Mouse (Mus musculus) lung, embryonic 15.5 days (tissue): ENCODE measurements around the gene Dis3l. TPM values are rescaled to one million over a fixed set of nuclear protein-coding genes. Genes with fewer than 3 reads are reported as not detected.
"Not testable (repeated sequence)": the region's sequence is repeated elsewhere in the genome, so short reads cannot be mapped to it uniquely, and the experiment has no call there.

Experiments
- ATAC-seq: fragments of 200-750 bp; cut with Nextera tagmentation; 2 replicates; pipeline ENCODE4 v1.8.0; 2017; ENCODE audit warnings: moderate number of reproducible peaks, borderline replicate concordance; ENCODE audit not compliant: low FRiP score, low TSS enrichment; ENCODE audit errors: extremely low read depth
- H3K27ac ChIP-seq: fragments of 300-500 bp; sonication (generic); 2 replicates; pipeline ENCODE4 v1.5.1; 2015; ENCODE audit warnings: moderate library complexity, mild to moderate bottlenecking, inconsistent platforms
- H3K27me3 ChIP-seq: fragments of 300-500 bp; sonication (generic); 2 replicates; pipeline ENCODE4 v1.6.1; 2015; ENCODE audit warnings: inconsistent platforms
- H3K36me3 ChIP-seq: fragments of 300-500 bp; sonication (generic); 2 replicates; pipeline ENCODE4 v1.6.1; 2015; ENCODE audit warnings: inconsistent platforms
- H3K4me1 ChIP-seq: fragments of 300-500 bp; sonication (generic); 2 replicates; pipeline ENCODE4 v1.6.1; 2015; ENCODE audit warnings: inconsistent platforms
- H3K4me2 ChIP-seq: fragments of 300-500 bp; sonication (generic); 2 replicates; pipeline ENCODE4 v1.6.1; 2015; ENCODE audit warnings: inconsistent platforms, mild to moderate bottlenecking, moderate library complexity
- H3K4me3 ChIP-seq: fragments of 300-500 bp; sonication (generic); 2 replicates; pipeline ENCODE4 v1.5.1; 2015; ENCODE audit warnings: mild to moderate bottlenecking, inconsistent platforms
- H3K9ac ChIP-seq: fragments of 300-500 bp; sonication (generic); 2 replicates; pipeline ENCODE4 v1.6.1; 2015; ENCODE audit warnings: inconsistent platforms
- H3K9me3 ChIP-seq: fragments of 300-500 bp; sonication (generic); 2 replicates; pipeline ENCODE4 v1.6.1; 2016; ENCODE audit warnings: inconsistent platforms
- WGBS: fragments of 180-500 bp; shearing (Covaris S2); methylation state at CpG from one replicate; pipeline ENCODE4 v1.1.7; 2015; 5-methylcytosine and 5-hydroxymethylcytosine counted together
- polyA plus RNA-seq: library from polyadenylated mRNA; unstranded; fragments of >200 nt; fragmentation: Nextera tagmentation; extraction: Ambion mirVana; gene quantifications from 2 replicates; pipeline ENCODE4 v1.2.1, GENCODE M21; 2015

Dis3l gene
- polyA plus RNA-seq, 1 experiment from 2014 or later: 21.4 TPM

- Histone ChIP-seq H3K9me3 (no peaks in the 10 kb centered on the region), H3K4me2 (no peak overlapping the region), H3K9ac (no peak overlapping the region), H3K36me3 (peaks cover 44% of the 10 kb centered on the region), H3K4me3 (no peak overlapping the region), H3K27me3 (no peaks in the 10 kb centered on the region), H3K27ac (no peak overlapping the region), H3K4me1 (no peaks in the 10 kb centered on the region)
- no peak for ATAC-seq
- WGBS: 26% methylated on average over 1 of the region's 1 CpGs
Observed at GRCm38 (mm10) chr9:64312128-64312527, 29.0 kb downstream of the Dis3l start.

DNA sequence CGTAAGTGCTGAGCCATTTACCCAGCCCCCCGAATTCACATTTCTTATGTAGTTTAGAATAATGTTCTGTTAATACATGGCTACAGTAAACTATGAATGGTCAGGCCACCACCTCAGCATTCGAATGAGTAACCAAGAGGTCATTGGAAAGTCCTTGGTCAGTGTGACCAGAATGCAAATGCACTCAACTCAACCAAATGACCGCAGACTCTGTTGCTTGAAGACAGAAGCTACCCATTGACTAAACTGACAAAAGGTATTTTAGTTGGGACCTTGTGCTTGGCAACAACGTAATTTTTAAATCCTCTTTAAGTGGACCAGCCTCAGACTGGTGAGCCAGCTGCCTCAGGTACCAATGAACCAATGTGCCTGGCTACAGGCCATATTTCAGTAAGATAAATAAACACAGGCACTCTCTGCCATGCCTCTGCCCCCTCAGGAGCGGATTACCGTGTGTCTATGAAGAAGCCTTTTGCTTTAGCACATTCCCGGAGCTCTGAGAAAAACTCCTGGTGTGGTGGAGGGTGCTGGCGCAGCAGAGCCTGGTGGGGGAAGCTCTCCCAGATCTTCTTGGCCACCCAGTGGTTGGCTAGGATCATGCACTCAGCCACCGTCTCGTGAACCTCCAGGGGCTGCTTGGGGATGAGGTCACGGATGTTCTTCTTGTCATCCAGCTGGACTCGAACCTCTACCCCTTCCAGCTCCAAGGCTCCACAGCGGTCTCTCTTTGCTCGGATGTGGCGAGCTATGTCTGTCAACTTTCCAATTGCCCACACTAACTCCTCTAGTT is 29.9 kb downstream of the Dis3l start:
- Histone ChIP-seq H3K4me2 (no peak overlapping the region), H3K4me3 (no peak overlapping the region), H3K27ac (no peak overlapping the region), H3K36me3 (peaks cover 49% of the 10 kb centered on the region), H3K9ac (no peak overlapping the region), H3K9me3 (no peaks in the 10 kb centered on the region), H3K4me1 (no peaks in the 10 kb centered on the region), H3K27me3 (no peaks in the 10 kb centered on the region)
- no peak for ATAC-seq
- 66% methylated on average over 16 of the region's 16 CpGs for WGBS

GRCm38 (mm10) chr9:64306476-64307312 is 34.4 kb downstream of the Dis3l start:
- 76% methylated on average over 6 of the region's 6 CpGs for WGBS
- H3K4me2 ChIP-seq: no peak overlapping the region
- no peak for ATAC-seq
- no peaks in the 10 kb centered on the region for H3K4me1 ChIP-seq
- H3K27ac ChIP-seq: no peak overlapping the region
- peaks cover 68% of the 10 kb centered on the region for H3K36me3 ChIP-seq
- H3K9ac ChIP-seq: no peak overlapping the region
- H3K4me3 ChIP-seq: no peak overlapping the region
- H3K27me3 ChIP-seq: no peaks in the 10 kb centered on the region
- H3K9me3 ChIP-seq: no peaks in the 10 kb centered on the region

GRCm38 (mm10) chr9:64303086-64303485 is 38.0 kb downstream of the Dis3l start:
- not testable (repeated sequence) for H3K9ac ChIP-seq, H3K9me3 ChIP-seq, H3K27me3 ChIP-seq, ATAC-seq, H3K27ac ChIP-seq, H3K4me1 ChIP-seq, H3K4me2 ChIP-seq, H3K4me3 ChIP-seq
- WGBS: 89% methylated on average over 4 of the region's 4 CpGs
- peaks cover 79% of the 10 kb centered on the region for H3K36me3 ChIP-seq

DNA sequence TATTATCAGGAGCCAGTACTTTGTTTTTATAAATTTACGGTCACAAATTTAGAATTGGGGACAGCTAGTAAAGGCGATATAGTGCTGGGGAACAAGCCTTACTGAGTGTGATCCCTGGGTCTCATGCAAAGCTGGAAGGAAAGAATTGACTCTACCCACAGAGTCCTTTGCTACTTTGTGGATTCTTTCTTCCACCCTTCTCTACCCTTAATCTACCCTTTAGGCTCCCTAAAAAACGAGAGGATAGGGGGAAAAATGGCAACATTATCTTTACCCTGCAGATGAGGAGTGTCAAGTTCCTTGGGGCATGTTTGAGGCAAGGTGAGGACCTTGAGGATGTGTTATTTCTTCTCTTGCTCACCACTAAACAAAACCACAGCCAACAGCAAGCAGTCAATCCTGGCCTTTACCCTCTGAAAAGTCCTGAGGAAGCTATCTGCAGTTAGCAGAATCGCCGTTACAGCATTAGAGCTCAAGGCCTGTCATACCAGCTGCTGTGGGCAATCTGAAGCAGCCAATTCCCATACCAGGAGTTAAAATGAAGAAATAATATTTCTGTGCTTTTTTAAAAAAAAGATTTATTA is 58.6 kb downstream of the Dis3l start:
- H3K36me3 ChIP-seq: 0 out of 2 replicates have a peak, but pooled peaks cover 4% of the 10 kb centered on the region
- H3K27me3 ChIP-seq: no peaks in the 10 kb centered on the region
- peaks cover 12% of the 10 kb centered on the region for H3K4me1 ChIP-seq
- no peaks in the 10 kb centered on the region for H3K9me3 ChIP-seq
- H3K4me2 ChIP-seq: peak overlapping the region; percentile 62
- H3K27ac ChIP-seq: no peak overlapping the region
- H3K4me3 ChIP-seq: peak overlapping the region; percentile 90
- 45% methylated on average over 5 of the region's 5 CpGs for WGBS
- peak overlapping the region; percentile 97 for H3K9ac ChIP-seq
- no peak for ATAC-seq

DNA sequence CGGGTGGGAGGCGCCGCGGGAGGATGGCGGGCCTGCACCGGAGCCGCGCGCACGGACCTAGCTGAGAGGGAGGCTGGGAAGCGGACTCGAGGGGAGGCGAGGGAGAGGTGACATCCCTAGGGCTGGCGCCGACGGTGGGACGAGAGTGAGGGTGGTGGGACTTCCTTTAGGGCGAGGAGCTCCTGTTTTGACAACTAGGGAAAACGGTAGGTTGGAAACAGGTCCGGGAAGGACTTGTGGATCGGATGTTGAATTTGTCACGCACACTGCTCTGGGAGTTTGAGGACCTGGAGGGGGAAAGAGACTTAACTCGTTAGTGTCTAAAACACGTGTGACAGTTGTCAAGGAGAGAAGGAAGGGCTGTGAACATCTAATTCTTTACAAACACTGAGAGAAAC is 59.3 kb downstream of the Dis3l start:
- peak overlapping the region; percentile 97 for H3K9ac ChIP-seq
- H3K9me3 ChIP-seq: no peaks in the 10 kb centered on the region
- H3K4me1 ChIP-seq: peaks cover 12% of the 10 kb centered on the region
- 0 out of 2 replicates have a peak, but pooled peaks cover 2% of the 10 kb centered on the region for H3K36me3 ChIP-seq
- H3K27ac ChIP-seq: peak overlapping the region; percentile 94
- under 1% methylated on average over 24 of the region's 24 CpGs for WGBS
- H3K4me3 ChIP-seq: peak overlapping the region; percentile 90
- no peaks in the 10 kb centered on the region for H3K27me3 ChIP-seq
- H3K4me2 ChIP-seq: peak overlapping the region; percentile 62
- peak; percentile 83 for ATAC-seq

- H3K36me3 ChIP-seq: 0 out of 2 replicates have a peak, but pooled peaks cover 2% of the 10 kb centered on the region
- H3K9me3 ChIP-seq: no peaks in the 10 kb centered on the region
- H3K27me3 ChIP-seq: no peaks in the 10 kb centered on the region
- ATAC-seq: peak; percentile 96
- WGBS: 2% methylated on average over 46 of the region's 46 CpGs
- H3K27ac ChIP-seq: peak within 1 kb of the TSS; percentile 94
- H3K4me3 ChIP-seq: peak within 1 kb of the TSS; percentile 90
- peak within 1 kb of the TSS; percentile 62 for H3K4me2 ChIP-seq
- peak within 1 kb of the TSS; percentile 97 for H3K9ac ChIP-seq
- peaks cover 12% of the 10 kb centered on the region for H3K4me1 ChIP-seq
Observed at GRCm38 (mm10) chr9:64281105-64281780, 59.8 kb downstream of the Dis3l start, which contains the start of gene Tipin. Gene Tipin, plus strand, starts transcription at chr9:64281581.

DNA sequence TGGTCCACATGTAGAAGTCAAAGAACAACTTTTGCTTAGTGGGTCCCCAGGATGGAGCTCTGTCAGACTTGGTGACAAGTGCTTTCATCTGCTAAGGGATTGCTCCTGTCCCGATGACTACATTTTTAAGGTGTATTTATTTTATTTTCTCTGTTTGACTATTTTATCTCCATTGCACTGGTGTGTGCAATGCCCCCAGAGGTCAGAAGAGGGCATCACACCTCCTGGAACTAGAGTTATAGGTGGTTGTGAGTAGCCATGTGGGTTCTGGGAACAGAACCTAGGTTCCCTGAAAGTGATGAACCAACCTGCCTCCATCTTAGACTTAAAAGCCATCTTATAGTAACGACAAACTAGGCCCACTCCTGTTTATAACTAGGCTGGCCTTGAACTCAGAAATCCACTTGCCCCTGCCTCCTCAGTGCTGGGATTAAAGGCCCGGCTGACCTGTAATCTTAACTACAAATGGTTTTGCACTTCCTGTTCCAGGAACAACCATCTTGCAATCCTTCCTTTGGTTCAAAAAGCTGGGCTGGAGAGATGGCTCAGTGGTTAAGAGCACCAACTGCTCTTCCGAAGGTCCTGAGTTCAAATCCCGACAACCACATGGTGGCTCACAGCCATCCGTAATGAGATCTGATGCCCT is 62.3 kb downstream of the Dis3l start:
- H3K9ac ChIP-seq: no peak overlapping the region
- H3K4me1 ChIP-seq: peaks cover 12% of the 10 kb centered on the region
- H3K27me3 ChIP-seq: no peaks in the 10 kb centered on the region
- no peaks in the 10 kb centered on the region for H3K36me3 ChIP-seq
- ATAC-seq: no peak
- 94% methylated on average over 6 of the region's 6 CpGs for WGBS
- no peak overlapping the region for H3K4me3 ChIP-seq
- H3K27ac ChIP-seq: no peak overlapping the region
- no peak overlapping the region for H3K4me2 ChIP-seq
- no peaks in the 10 kb centered on the region for H3K9me3 ChIP-seq

GRCm38 (mm10) chr9:64277706-64278105 is 63.4 kb downstream of the Dis3l start:
- Histone ChIP-seq H3K9ac (no peak overlapping the region), H3K4me3 (no peak overlapping the region), H3K9me3 (no peaks in the 10 kb centered on the region), H3K4me2 (no peak overlapping the region), H3K36me3 (no peaks in the 10 kb centered on the region), H3K4me1 (peaks cover 8% of the 10 kb centered on the region), H3K27me3 (no peaks in the 10 kb centered on the region), H3K27ac (no peak overlapping the region)
- ATAC-seq: no peak
- WGBS: 66% methylated on average over 8 of the region's 8 CpGs

DNA sequence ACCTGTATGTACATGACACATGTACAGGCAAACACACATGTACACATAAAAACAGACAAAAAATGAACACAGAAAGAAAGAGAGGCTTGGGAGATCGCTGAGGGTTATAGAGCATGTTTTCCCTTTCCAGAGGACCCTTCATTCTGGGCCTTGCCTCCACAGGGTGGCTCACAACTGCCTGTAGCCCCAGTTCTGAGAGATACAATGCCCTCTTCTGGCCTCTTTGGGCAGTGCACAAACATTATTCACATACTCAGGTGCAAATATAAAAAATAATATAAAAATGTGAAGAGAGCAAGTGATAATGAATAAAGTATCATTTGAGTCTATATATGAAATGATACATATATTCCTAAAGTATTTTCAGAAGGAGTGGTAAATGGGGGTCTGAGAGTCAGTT is 66.2 kb downstream of the Dis3l start:
- WGBS: 71% methylated on average over 1 of the region's 1 CpGs
- Histone ChIP-seq H3K4me3 (no peak overlapping the region), H3K27me3 (no peaks in the 10 kb centered on the region), H3K27ac (no peak overlapping the region), H3K4me2 (no peak overlapping the region), H3K9ac (no peak overlapping the region), H3K4me1 (no peaks in the 10 kb centered on the region), H3K9me3 (no peaks in the 10 kb centered on the region), H3K36me3 (no peaks in the 10 kb centered on the region)
- ATAC-seq: no peak

- WGBS: 65% methylated on average over 4 of the region's 4 CpGs
- ATAC-seq: no peak
- no peak overlapping the region for H3K9ac ChIP-seq
- no peaks in the 10 kb centered on the region for H3K27me3 ChIP-seq
- no peak overlapping the region for H3K27ac ChIP-seq
- H3K36me3 ChIP-seq: no peaks in the 10 kb centered on the region
- no peak overlapping the region for H3K4me2 ChIP-seq
- H3K4me3 ChIP-seq: no peak overlapping the region
- no peaks in the 10 kb centered on the region for H3K4me1 ChIP-seq
- H3K9me3 ChIP-seq: no peaks in the 10 kb centered on the region
Observed at GRCm38 (mm10) chr9:64274291-64274690, 66.8 kb downstream of the Dis3l start.
